Mouse (Mus musculus): Measurements from ENCODE around the gene Naa40. TPM values are rescaled to one million over a fixed set of nuclear protein-coding genes. Genes with fewer than 3 reads are reported as not detected.
A peak's percentile ranks its signal among the peaks of the same experiment; 100 is the strongest.

The Naa40 gene
- polyA plus RNA-seq (2016; fragmentation: Nextera tagmentation; extraction: Ambion mirVana) = 89.8 and 96.5 TPM in 2 replicates

DNA sequence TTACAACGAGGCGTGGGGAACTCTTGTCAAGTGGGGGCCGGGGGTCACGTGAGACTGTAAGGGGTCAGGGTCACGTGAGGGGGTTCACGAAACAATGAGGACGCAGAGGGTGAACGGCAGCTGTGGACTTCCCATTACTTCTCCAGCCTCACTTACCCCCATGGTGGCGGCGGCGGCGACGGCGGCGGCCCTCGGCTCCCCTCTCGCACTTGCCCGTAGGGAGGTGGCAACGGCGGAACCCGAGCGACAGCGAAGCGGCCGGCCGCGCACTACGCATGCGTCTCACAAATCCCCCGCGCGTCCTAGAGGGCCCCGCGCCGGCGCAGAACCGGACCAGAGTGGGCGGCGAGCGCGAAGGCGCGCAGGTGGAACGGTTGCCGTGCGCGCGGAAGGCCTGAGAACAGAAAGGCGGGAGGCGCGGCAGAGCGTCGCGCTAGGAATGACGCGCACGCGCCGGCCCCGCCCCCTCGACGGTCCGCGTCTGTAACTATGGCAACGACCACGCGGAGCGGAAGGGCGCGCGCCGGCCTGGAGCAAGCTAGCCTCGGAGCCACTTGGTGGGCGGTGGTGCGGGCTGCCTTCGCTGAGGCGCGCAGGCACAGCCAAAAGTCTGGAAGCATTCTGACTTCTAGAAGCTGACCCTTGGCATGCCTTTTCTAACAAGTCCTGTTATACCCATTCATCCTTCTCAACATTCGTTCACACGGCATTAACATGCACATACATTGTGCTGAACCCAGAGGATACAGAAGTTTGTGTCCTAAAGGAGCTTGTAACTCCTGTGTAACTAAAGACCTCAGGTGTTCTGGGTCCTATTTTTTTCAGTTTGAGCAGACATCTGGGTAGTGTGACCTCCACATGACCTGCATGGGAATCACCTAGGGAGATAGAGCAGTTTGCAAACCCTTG lies at the start of gene Naa40:
Gene Naa40, minus strand, starts transcription at position 402 of the 909 bp plus-strand sequence.
- Histone ChIP-seq H3K36me3 (peaks cover 29% of the 10 kb centered on the region), H3K27me3 (ENCODE audit: insufficient read depth, poor library complexity, severe bottlenecking) (peaks cover 17% of the 10 kb centered on the region; the same call in 1 of the 2 replicates), H3K4me3 (peak within 1 kb of the TSS; percentile 86), H3K27ac (peak within 1 kb of the TSS; percentile 95), H3K4me1 (replicated peaks) (peaks cover 28% of the 10 kb centered on the region), H3K9me3 (no peaks in the 10 kb centered on the region)
- WGBS = under 1% methylated on average over 80 of the region's 80 CpGs
- peak; percentile 93 for DNase-seq (ENCODE audit: low spot score)

DNA sequence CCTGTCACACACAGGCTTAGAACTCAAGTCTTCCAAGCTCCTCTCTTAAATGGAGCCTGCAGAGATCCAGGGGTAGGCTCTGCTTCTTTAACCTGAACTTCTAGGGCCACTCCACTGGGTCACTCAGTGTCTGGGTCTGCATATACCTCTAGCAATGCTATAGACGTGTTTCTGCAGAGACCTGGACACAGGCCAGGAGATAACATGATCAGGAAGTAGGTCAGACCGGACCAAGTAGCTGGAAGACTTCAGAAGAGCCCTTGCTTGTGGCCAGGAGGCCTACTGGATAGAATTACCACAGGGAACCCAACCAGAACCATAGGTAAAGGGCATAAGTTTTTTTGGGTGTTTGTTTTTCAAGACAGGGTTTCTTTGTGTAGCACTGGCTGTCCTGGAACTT lies 48.8 kb upstream of the Naa40 start:
- no peaks in the 10 kb centered on the region for H3K9me3 ChIP-seq
- H3K36me3 ChIP-seq = peaks cover 59% of the 10 kb centered on the region
- 86% methylated on average over 2 of the region's 2 CpGs for WGBS

DNA sequence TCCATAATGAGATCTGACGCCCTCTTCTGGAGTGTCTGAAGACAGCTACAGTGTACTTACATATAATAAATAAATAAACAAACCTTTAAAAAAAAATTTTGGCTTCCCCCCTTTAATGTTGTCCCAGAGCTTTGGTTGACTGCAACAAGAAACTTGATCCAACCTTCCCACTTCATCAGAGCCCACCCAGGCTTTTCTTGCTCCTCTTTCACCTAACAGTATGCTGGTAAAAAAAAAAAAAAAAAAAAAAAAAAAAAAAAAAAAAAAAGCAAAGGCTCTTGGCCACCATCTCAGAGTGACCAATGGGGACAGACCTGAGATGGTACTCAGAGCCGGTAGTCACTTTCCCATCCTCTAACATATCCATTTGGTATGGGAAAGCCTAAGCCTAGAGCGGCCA lies 47.3 kb upstream of the Naa40 start:
- no peak for DNase-seq (ENCODE audit: low spot score)
- Histone ChIP-seq H3K4me1 (replicated peaks) (peaks cover 10% of the 10 kb centered on the region; the same call in 1 of the 2 replicates), H3K27me3 (ENCODE audit: insufficient read depth, poor library complexity, severe bottlenecking) (no peaks in the 10 kb centered on the region), H3K27ac (no peak overlapping the region), H3K36me3 (peaks cover 64% of the 10 kb centered on the region), H3K4me3 (no peak overlapping the region), H3K9me3 (no peaks in the 10 kb centered on the region)
- WGBS = 91% methylated on average over 3 of the region's 3 CpGs

More for the DNA sequence above, 48.8 kb upstream of the Naa40 start:
- no peaks in the 10 kb centered on the region for H3K27me3 ChIP-seq (ENCODE audit: insufficient read depth, poor library complexity, severe bottlenecking)
- no peak overlapping the region for H3K4me3 ChIP-seq
- DNase-seq (ENCODE audit: low spot score) = no peak
- peaks cover 23% of the 10 kb centered on the region for H3K4me1 ChIP-seq (replicated peaks)
- no peak overlapping the region for H3K27ac ChIP-seq

DNA sequence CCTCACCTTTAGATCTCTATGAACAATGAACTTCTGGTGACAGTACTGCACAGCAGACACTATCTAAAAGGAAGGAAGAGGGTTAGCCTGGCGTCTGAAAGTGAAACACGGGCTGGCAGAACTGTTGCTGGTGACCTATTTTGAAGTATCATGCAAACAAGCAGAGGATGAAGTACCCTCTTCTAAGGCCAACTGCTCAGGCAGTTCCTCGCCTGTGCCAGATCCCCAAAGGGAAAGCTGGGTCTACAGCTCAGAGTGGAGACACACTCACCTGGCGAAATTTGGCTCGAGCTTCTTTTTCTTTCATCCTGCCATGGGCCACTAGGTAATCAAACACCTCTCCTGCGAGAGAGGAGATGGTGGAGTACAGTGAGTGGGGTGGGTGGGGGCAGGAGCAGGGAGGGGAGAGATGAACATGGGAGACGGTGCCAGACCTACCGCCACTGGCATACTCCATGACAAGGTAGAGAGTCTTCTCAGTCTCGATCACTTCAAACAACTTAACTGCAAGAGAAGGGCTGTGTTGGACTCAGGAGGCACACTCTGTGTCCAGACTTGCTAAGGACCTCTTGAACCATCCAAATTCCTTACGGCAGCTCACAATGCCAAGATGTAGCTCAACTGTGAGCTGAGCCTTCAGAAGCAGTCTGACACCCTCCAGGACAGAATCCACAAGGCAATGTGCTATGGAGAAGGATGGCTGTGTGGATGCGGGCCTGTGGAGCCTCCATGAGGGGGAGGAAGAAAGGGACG lies 45.8 kb upstream of the Naa40 start:
- H3K27me3 ChIP-seq (ENCODE audit: insufficient read depth, poor library complexity, severe bottlenecking) = no peaks in the 10 kb centered on the region
- no peak overlapping the region for H3K27ac ChIP-seq
- no peaks in the 10 kb centered on the region for H3K9me3 ChIP-seq
- H3K4me1 ChIP-seq (replicated peaks) = no peaks in the 10 kb centered on the region
- no peak for DNase-seq (ENCODE audit: low spot score)
- H3K4me3 ChIP-seq = no peak overlapping the region
- 91% methylated on average over 12 of the region's 12 CpGs for WGBS
- H3K36me3 ChIP-seq = peaks cover 80% of the 10 kb centered on the region

DNA sequence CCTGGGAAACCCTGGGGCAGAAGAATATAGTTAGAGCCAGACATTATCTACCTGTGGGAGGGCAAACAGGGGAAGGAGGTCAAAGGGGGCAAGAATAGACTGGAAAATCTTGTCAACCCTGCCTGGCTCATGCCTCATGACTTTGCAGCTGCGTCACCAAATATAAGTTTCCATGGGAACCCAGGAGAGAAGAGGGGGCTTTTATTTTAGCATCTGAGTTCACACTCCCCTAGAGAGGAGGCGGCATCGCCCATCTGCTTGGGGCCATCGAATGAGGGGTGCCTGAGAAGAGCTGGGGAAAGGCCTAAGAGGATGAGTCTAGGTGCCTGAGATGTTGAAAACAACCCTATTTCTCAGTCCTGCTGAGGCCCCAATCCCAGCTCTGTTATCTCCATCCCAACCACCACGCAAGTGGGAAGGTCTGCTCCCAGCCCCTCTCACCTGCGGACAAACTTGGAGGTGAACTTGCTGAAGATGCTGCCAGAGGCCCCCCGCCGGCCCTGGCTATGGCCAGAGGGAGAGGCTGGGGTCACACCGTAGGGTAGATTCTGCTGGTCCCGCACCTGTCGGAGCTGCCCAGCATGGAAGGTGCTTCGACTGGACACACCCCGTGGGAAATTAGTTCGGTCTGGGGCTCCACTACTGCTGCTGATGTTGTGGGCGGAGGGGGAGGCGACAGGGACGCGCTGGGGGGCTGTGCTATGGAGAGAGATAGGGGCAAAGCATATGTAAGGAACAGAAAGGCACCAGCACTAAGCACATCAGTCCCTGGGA lies 39.8 kb upstream of the Naa40 start:
- no peak for DNase-seq (ENCODE audit: low spot score)
- H3K27me3 ChIP-seq (ENCODE audit: insufficient read depth, poor library complexity, severe bottlenecking) = no peaks in the 10 kb centered on the region
- peaks cover 98% of the 10 kb centered on the region for H3K36me3 ChIP-seq
- 0 out of 2 replicates have a peak overlapping the region, but pooled peaks have one; percentile 23 for H3K27ac ChIP-seq
- peaks cover 28% of the 10 kb centered on the region for H3K4me1 ChIP-seq (replicated peaks)
- H3K9me3 ChIP-seq = no peaks in the 10 kb centered on the region
- no peak overlapping the region for H3K4me3 ChIP-seq
- 94% methylated on average over 18 of the region's 18 CpGs for WGBS

DNA sequence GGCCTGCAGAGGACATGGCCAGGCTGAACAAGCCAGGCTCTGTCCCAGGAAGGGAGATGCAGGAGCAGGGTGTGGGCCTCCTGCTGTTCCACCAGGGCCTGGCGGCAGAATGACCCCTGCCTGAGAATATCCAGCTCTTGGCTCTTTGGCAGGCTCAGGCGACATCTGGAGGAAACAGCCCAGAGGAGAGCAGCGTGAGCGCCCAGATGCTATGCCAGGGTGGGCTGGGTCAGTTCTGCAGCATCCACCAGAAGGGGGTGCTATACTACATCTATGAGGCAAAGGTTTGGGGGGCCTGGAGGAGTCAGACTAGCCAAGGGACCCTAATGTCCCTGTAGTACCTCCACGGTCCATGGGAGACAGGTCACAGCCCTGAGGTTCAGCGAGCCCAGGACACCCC lies 38.1 kb upstream of the Naa40 start:
- Histone ChIP-seq H3K4me1 (replicated peaks) (peaks cover 44% of the 10 kb centered on the region), H3K27me3 (ENCODE audit: insufficient read depth, poor library complexity, severe bottlenecking) (no peaks in the 10 kb centered on the region), H3K36me3 (peaks cover 98% of the 10 kb centered on the region), H3K9me3 (no peaks in the 10 kb centered on the region), H3K4me3 (0 out of 2 replicates have a peak overlapping the region, but pooled peaks have one; percentile 12), H3K27ac (0 out of 2 replicates have a peak overlapping the region, but pooled peaks have one; percentile 19)
- DNase-seq (ENCODE audit: low spot score) = peak; percentile 56
- 51% methylated on average over 6 of the region's 6 CpGs for WGBS

DNA sequence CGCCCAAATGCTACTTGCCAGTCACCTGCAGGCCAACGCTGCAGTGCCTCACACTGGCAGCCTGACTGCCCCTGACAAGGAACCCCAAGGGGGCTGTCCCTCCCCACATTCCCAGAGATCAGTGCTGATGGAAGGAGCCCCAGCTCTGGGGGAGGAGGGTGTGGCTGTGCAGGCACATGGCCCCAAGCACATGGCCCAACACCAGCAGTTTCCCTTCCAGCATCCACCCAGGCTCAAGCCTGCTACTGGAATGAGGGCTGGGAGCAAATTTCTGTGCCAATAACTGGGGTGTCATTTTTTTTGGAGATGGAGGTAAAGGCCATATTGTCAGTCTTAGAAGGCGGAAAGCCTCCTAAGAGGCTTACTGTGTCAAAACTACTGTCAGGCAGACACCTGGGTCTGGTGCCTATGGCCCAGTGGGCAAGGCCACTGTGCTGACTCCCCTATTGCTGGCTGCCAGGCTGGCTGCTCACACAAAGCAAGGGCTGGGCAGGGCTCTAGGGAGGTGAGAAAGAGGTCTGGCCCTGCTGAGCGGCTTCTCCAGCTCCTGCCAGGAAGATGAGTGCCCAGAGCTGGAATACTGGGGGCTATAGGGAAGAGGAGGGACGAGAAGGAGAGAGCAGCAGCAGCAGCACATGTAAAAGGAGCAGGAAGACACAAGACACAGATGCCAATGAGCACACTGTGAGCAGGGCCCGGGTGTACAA lies 37.4 kb upstream of the Naa40 start:
- Histone ChIP-seq H3K4me3 (no peak overlapping the region), H3K4me1 (replicated peaks) (peaks cover 49% of the 10 kb centered on the region), H3K9me3 (no peaks in the 10 kb centered on the region), H3K36me3 (peaks cover 98% of the 10 kb centered on the region), H3K27me3 (ENCODE audit: insufficient read depth, poor library complexity, severe bottlenecking) (no peaks in the 10 kb centered on the region), H3K27ac (peak overlapping the region; percentile 46; the same call in 1 of the 2 replicates)
- no peak for DNase-seq (ENCODE audit: low spot score)
- 83% methylated on average over 6 of the region's 6 CpGs for WGBS

DNA sequence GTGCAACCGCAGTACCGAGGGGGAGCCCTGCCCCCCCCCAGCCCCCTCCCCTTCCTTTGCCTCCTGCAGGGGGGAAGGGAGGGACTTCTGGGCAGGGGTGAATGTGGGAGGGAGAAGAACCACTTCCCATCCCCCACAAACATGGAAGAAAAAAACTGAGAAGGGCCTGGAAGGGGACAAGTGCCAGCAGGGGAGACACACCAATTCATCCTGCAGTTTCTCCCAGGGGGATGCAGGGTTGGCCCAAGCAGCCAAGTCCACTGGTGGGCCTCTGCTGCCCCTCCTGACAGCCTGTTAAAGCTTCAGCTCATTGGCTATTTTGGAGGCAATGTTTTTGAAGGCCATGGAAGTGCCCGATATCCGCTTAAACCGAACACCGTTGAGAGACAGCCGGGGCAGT lies 35.8 kb upstream of the Naa40 start:
- WGBS = 66% methylated on average over 7 of the region's 7 CpGs
- Histone ChIP-seq H3K27me3 (ENCODE audit: insufficient read depth, poor library complexity, severe bottlenecking) (no peaks in the 10 kb centered on the region), H3K9me3 (no peaks in the 10 kb centered on the region), H3K4me1 (replicated peaks) (peaks cover 55% of the 10 kb centered on the region), H3K36me3 (peaks cover 98% of the 10 kb centered on the region), H3K4me3 (no peak overlapping the region), H3K27ac (peak overlapping the region; percentile 36)
- no peak for DNase-seq (ENCODE audit: low spot score)

DNA sequence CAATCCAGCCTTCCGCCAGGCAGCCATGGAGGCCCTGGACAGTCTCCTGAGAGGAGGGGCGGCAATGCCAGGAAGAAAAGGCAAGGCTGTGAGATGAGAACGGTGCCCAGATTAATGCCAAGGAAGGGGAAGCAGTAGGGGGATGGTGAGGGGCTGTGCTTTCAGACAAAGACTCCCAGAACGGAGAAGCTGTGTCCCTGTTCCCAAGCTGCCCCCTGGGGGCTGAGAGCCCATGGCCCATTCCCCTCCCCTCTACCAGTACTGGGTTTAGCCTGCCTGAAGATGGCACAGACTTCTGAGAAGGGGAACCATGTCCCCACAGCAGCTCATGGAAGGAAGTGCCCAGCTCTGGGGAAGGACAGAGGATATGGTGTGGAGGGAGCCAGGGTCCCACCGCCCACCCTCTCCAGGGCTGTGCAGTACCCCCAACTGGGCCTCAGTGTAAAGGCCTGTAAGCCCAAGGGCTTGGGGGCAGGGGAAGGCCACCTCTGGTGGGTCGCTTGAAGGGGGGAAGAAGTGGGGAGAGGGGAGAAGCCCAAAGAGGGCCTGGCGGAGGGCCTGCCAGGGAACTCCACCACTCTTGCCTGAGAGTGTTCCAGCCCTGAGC lies 35.2 kb upstream of the Naa40 start:
- H3K4me1 ChIP-seq (replicated peaks) = peaks cover 61% of the 10 kb centered on the region
- WGBS = 44% methylated on average over 7 of the region's 7 CpGs
- H3K36me3 ChIP-seq = peaks cover 98% of the 10 kb centered on the region
- no peaks in the 10 kb centered on the region for H3K9me3 ChIP-seq
- no peak for DNase-seq (ENCODE audit: low spot score)
- 0 out of 2 replicates have a peak overlapping the region, but pooled peaks have one; percentile 9 for H3K4me3 ChIP-seq
- no peaks in the 10 kb centered on the region for H3K27me3 ChIP-seq (ENCODE audit: insufficient read depth, poor library complexity, severe bottlenecking)
- H3K27ac ChIP-seq = peak overlapping the region; percentile 36

DNA sequence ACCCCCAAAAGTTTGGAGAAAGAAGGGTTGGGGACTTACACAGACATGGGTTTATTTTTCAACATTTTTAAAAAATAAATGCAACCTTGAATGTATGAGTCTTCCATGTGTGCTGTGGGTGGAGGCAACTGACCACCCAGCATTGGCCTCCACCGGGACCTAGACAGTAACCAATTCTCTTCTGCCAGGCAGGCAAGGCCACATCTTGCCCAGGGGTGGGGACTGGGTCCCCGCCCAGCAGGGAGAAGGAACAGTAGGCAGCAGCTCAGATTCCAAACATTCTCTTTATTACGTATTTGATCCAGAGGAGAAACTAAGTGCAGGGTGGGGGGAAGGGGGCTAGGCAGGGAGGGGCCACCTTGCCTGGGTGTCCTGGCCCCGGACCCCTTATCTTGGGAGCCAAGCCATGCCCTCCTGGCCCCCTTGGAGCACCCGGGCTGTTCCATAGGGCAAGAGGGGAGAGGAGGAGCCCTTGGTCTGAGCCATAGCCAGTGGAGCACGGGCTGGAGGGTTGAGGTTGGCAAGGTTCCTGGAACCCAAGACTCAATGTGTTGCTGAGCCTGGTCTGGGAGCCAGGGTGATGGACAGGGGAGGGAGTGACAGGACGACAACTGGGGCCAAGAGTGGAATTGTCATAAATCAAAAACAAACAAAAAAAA lies 34.3 kb upstream of the Naa40 start:
- Histone ChIP-seq H3K27me3 (ENCODE audit: insufficient read depth, poor library complexity, severe bottlenecking) (no peaks in the 10 kb centered on the region), H3K9me3 (no peaks in the 10 kb centered on the region), H3K36me3 (peaks cover 98% of the 10 kb centered on the region), H3K27ac (0 out of 2 replicates have a peak overlapping the region, but pooled peaks have one; percentile 54), H3K4me3 (peak overlapping the region; percentile 12; the same call in 1 of the 2 replicates), H3K4me1 (replicated peaks) (peaks cover 70% of the 10 kb centered on the region)
- no peak for DNase-seq (ENCODE audit: low spot score)
- WGBS = 56% methylated on average over 7 of the region's 7 CpGs

DNA sequence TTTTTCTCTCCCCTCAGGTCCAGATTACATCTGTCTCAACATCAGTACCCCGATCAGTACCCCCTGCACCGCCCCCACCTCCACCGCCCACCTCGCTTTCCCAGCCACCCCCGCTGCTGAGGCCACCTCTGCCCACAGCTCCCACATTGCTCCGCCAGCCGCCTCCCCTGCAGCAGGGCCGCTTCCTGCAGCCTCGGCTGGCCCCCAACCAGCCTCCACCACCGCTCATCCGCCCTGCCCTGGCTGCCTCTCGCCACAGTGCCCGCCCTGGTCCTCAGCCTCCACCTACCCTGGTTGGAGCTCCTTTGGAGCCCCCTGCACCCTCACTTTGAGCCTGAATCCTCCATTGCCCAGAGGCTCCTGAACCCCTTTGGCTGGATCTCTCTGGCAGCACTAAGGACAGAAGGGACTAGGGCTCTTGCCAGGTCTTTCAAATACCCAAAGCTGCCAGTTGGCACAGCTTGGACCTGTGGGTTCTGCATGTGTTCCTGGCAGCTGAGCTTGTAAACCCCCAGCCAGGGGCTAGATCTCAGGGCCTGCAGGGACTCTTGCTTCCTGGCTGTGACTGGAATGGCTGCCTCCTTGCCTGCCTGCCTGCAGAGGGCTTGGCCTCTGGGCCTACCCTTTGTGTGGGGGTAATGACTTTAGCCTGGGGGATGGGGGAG lies 33.5 kb upstream of the Naa40 start:
- Histone ChIP-seq H3K4me3 (peak overlapping the region; percentile 23), H3K9me3 (no peaks in the 10 kb centered on the region), H3K27me3 (ENCODE audit: insufficient read depth, poor library complexity, severe bottlenecking) (no peaks in the 10 kb centered on the region), H3K4me1 (replicated peaks) (peaks cover 78% of the 10 kb centered on the region), H3K27ac (peak overlapping the region; percentile 75), H3K36me3 (peaks cover 100% of the 10 kb centered on the region)
- DNase-seq (ENCODE audit: low spot score) = no peak
- 83% methylated on average over 13 of the region's 13 CpGs for WGBS
